Mouse (Mus musculus) heart, postnatal 0 days (tissue): ENCODE measurements around the gene Clp1.

Experiments
- CTCF ChIP-seq: IDR thresholded peaks from 2 replicates; pipeline ENCODE4 v1.5.1; 2016; ENCODE audit warnings: antibody characterized with exemption, control low read depth, low read depth
- EP300 ChIP-seq: IDR thresholded peaks from 2 replicates; pipeline ENCODE4 v1.6.1; 2016; ENCODE audit warnings: antibody characterized with exemption, low read depth

DNA sequence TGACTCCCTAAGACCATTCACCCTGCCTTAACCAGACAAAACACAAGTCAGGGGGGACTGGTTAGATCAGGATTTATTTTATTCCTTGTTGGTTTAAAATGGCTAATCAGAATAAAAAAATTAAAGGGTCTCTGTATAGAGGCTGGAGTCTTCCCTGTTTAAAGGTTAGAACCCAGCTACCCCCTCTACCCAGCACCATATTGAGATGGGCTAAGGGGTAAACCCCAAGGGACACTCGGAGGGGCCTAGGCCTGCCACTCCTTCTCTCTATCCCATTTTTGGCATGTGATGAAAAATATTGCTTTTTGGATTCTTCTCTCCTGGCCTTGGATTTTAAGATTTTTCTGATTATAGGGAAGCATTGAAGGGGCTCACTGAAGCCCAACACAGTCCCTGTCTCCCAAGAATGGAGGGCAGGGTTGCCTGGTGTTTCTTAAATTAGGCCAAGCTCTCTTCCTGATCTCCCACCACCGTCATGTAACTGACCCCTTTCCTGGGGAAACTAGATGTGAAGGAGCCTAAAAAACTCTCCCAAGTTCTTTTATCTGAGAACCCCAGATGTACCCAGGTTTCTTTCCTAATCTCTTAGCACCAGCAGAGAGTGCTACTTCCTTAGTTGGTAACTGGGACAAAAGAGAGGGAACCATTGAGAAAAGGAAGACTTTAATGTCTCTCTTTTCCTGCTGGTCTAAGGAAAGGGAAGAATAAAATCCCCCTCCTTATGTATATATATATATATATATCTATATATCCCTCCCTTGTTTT is 38.9 kb downstream of the Clp1 start:
- TF ChIP-seq CTCF, result no peak
- no peak for TF ChIP-seq EP300
